Mouse (Mus musculus): ENCODE measurements around the gene Kcnk4. TPM values are rescaled to one million over a fixed set of nuclear protein-coding genes. Genes with fewer than 3 reads are reported as not detected.
"Not testable (repeated sequence)": the region's sequence is repeated elsewhere in the genome, so short reads cannot be mapped to it uniquely, and the experiment has no call there.

The Kcnk4 gene
- polyA plus RNA-seq, 1 experiment from 2014 or later: 0.85 TPM

DNA sequence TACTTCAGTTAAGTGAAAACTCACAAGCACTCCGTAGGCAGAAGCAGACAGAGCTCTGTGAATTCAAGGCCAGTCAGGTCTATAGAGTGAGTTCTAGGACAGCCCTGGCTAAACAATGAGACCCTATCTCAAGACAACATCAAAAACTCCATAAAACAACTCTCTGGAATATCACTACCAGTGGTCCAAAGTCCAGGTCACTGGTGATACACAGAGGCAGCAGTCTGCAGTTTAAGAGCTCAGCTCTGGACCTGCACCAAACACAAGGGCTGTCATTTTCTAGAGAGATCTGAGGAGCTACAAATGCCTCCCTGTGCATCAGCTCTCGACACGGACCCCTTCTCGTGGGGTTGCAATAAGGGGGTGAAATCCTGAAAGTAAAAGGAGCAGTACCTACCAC lies 16.0 kb downstream of the Kcnk4 start:
- Histone ChIP-seq H3K27ac (no peak overlapping the region), H3K4me1 (peaks cover 19% of the 10 kb centered on the region), H3K4me3 (no peak overlapping the region), H3K4me2 (replicated peaks) (no peak overlapping the region), H3K9ac (no peak overlapping the region), H3K36me3 (peaks cover 13% of the 10 kb centered on the region), H3K9me3 (no peaks in the 10 kb centered on the region), H3K27me3 (peaks cover 9% of the 10 kb centered on the region)
- 87% methylated on average over 4 of the region's 4 CpGs for WGBS
- ATAC-seq (ENCODE audit: low FRiP score, low read depth): no peak

DNA sequence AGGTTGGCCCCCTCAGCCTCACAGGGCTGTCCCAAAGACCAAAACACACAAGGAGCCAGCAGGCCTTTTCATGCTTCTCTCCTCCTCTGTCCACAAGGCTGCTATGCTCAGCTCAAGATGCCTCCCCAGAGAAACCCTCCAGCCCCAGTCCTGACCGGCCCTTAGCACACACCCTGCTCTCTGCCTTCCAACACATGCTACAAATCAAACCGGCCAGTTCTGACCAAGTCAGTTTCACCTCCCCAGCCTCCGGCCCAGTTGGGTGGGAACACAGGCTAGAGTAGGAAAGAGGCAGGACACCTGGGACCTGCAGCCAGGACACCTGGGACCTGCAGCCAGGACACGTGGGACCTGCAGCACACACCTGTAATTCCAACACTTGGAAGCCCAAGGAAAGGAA lies 17.8 kb downstream of the Kcnk4 start:
- Histone ChIP-seq H3K9me3 (no peaks in the 10 kb centered on the region), H3K9ac (no peak overlapping the region), H3K36me3 (peaks cover 32% of the 10 kb centered on the region), H3K4me2 (replicated peaks) (no peak overlapping the region), H3K4me3 (no peak overlapping the region), H3K27me3 (no peaks in the 10 kb centered on the region), H3K27ac (no peak overlapping the region), H3K4me1 (peaks cover 13% of the 10 kb centered on the region)
- no peak for ATAC-seq (ENCODE audit: low FRiP score, low read depth)
- WGBS: 71% methylated on average over 4 of the region's 4 CpGs

DNA sequence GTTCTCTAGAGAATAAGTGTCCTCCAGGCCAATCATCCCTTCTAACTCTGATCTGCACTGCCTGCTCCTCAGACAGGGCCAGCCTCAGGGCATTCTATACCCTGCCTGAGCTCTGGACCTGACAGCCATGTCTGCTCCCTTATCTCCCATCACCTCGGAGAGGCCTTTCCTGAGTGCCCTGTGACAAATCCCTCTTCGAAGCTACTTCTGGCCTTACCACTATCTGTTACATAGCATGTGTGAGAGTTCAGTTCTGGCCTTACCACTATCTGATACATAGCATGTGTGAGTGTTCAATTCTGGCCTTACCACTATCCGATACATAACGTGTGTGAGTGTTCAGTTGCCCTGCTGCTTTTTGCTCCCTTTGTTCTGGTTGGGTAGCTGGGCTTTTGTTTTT lies 19.0 kb downstream of the Kcnk4 start:
- Histone ChIP-seq H3K27ac (no peak overlapping the region), H3K4me3 (no peak overlapping the region)
- WGBS: 81% methylated on average over 4 of the region's 4 CpGs

DNA sequence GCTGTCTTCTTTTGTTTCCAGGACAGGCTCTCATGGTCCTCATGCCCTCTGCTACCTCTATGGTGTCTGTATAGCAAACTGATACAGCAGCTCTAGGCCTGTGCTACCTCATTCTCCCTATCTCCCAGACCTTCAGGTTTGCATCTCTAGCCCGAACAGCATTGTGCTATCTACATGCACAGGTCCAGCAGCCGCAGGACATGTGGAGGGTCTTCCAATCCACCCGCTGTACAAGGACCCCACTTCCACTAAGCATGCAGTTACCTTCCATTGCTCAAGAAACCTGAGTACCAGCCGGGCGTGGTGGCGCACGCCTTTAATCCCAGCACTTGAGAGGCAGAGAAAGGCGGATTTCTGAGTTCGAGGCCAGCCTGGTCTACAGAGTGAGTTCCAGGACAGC lies 19.8 kb downstream of the Kcnk4 start:
- 88% methylated on average over 9 of the region's 9 CpGs for WGBS
- H3K36me3 ChIP-seq: peaks cover 37% of the 10 kb centered on the region
- no peak for ATAC-seq (ENCODE audit: low FRiP score, low read depth)
- H3K4me2 ChIP-seq (replicated peaks): no peak overlapping the region
- no peak overlapping the region for H3K9ac ChIP-seq
- H3K9me3 ChIP-seq: no peaks in the 10 kb centered on the region
- no peak overlapping the region for H3K27ac ChIP-seq
- peaks cover 8% of the 10 kb centered on the region for H3K4me1 ChIP-seq
- H3K27me3 ChIP-seq: no peaks in the 10 kb centered on the region
- no peak overlapping the region for H3K4me3 ChIP-seq

More for the DNA sequence above, 19.0 kb downstream of the Kcnk4 start:
- H3K36me3 ChIP-seq: peaks cover 37% of the 10 kb centered on the region
- no peak for ATAC-seq (ENCODE audit: low FRiP score, low read depth)
- no peak overlapping the region for H3K9ac ChIP-seq
- H3K4me2 ChIP-seq (replicated peaks): no peak overlapping the region
- no peaks in the 10 kb centered on the region for H3K27me3 ChIP-seq
- no peaks in the 10 kb centered on the region for H3K9me3 ChIP-seq
- peaks cover 12% of the 10 kb centered on the region for H3K4me1 ChIP-seq

DNA sequence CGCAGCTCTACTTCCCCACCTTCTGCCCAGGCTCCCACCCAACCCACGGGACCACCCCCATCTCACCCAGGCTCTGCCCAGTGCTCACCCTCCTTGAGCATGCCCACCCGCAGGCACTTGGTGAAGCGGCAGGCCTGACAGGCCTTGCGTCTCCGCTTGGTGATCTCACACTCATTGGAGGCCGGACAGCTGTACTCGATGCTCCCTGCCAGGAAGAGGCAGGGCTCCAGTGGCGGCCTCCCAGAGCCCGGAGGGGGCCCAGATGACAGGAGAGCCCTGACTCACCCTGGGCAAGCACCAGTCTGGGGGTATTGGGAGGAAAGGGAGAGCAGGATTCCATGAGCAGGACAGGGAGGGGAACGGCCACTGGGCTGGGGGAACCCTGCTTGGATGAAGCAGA lies 20.3 kb downstream of the Kcnk4 start:
- H3K36me3 ChIP-seq: peaks cover 37% of the 10 kb centered on the region
- ATAC-seq (ENCODE audit: low FRiP score, low read depth): no peak
- peaks cover 8% of the 10 kb centered on the region for H3K4me1 ChIP-seq
- H3K9ac ChIP-seq: no peak overlapping the region
- no peaks in the 10 kb centered on the region for H3K27me3 ChIP-seq
- H3K27ac ChIP-seq: no peak overlapping the region
- H3K4me3 ChIP-seq: no peak overlapping the region
- no peaks in the 10 kb centered on the region for H3K9me3 ChIP-seq
- WGBS: 84% methylated on average over 11 of the region's 11 CpGs
- H3K4me2 ChIP-seq (replicated peaks): no peak overlapping the region

DNA sequence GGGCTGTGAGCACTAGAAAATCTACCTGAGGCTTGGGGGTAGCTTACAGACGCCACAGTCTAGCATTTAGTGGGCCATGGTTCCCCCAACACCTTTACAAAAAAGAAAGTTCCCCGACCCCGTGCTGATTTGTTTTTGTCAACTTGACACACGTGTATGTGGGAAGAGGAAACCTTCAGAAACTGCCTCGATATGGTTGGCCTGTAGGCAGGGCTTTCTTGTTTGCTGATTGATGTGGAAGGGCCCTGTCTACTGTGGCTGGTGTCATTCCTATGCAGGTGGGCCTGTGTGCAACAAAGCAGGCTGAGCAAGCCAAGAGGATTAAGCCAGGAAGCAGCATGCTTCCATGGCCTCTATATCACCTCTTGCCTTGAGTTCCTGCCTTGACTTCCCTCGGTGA lies 21.3 kb downstream of the Kcnk4 start:
- H3K4me1 ChIP-seq: peaks cover 17% of the 10 kb centered on the region
- H3K9me3 ChIP-seq: no peaks in the 10 kb centered on the region
- no peaks in the 10 kb centered on the region for H3K27me3 ChIP-seq
- H3K9ac ChIP-seq: no peak overlapping the region
- H3K36me3 ChIP-seq: peaks cover 37% of the 10 kb centered on the region
- H3K4me3 ChIP-seq: no peak overlapping the region
- WGBS: 87% methylated on average over 6 of the region's 6 CpGs
- no peak for ATAC-seq (ENCODE audit: low FRiP score, low read depth)
- no peak overlapping the region for H3K4me2 ChIP-seq (replicated peaks)
- H3K27ac ChIP-seq: no peak overlapping the region

DNA sequence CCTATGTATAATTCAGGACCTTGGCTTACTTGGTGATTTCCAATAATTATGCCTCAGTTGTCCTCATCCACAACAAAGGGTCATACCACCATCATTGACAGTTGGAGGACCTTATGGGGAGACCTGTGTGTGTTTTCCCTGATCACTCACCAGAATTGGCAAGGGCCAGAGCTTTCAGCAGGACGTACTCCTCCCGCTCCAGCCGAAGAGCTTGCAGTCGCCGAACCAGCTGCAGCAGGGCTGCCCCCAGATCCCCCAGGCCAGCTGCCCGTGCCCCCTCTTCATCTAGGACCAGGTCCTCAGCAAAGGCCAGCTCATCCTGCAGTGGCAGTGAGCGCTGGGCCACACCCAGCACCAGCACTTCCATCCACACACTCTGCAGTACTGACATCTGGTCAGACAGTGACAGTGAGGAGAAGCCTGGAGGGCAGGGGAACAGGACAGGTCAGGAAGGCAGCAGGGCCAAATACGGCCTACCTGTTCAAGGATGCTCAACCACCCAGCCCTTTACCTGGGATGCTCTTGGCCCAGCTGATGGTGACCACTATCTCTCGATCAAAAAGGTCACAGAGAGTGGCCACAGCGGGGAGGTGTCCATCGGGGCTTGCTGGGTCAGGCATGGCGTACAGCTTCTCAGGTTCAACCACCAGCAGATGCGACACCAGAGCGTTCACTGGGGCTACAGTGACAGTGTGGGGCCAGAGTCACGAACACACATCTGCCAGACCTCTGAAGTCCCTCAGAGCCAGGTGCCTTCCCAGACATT lies 21.9 kb downstream of the Kcnk4 start:
- H3K4me3 ChIP-seq: no peak overlapping the region
- WGBS: 91% methylated on average over 15 of the region's 15 CpGs
- ATAC-seq (ENCODE audit: low FRiP score, low read depth): no peak
- no peak overlapping the region for H3K9ac ChIP-seq
- H3K27ac ChIP-seq: no peak overlapping the region
- H3K27me3 ChIP-seq: no peaks in the 10 kb centered on the region
- peaks cover 37% of the 10 kb centered on the region for H3K36me3 ChIP-seq
- H3K4me2 ChIP-seq (replicated peaks): no peak overlapping the region; the same call in 1 of the 2 replicates
- H3K9me3 ChIP-seq: no peaks in the 10 kb centered on the region
- H3K4me1 ChIP-seq: peaks cover 24% of the 10 kb centered on the region

DNA sequence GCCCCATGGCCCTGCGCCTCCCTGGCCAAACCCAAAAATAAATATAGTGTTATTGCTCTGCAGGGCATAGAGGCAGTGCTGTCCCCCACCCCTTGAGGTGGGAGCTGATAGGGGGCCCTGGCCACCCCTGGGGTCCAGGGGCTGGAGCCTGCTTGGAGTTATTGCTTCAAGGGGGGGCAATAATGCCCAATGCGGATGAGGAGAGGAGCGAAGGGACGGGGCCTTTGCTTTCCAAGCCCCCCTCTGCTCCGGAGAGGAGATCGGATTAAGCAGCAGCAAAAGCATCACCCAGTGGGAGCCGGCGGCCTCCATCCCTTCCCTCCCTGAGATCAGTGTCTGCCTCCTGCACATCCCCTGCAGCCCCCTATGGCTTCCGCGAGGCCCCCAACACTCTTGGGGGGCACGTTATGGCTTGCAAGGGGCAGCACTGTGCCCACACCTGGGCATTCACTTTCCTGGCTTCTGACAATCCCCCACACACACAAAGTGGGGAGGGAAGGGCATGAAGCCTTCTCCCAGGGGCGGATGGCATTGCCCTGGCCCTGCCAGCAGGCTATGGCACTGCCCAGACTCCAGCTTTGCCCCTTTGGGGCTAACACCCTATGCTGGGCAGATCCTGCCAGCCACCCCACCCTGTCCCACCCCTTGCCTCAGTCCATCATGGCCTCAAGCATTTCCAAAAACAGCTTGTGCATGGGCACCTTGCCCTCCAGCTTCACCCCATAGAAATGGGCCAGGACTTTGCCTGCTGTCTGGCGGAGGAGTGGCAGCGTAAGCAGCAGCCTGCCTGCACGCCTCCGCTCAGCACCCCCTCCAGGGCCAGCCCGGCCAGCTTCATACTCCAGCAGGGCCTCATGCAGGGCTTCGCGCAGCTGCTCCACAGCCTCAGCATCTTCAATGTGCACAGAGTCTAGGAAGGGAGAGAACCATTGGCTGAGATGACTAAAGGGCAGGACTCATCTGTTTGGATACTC lies 22.9 kb downstream of the Kcnk4 start:
- WGBS: 88% methylated on average over 19 of the region's 19 CpGs
- H3K27me3 ChIP-seq: no peaks in the 10 kb centered on the region
- H3K4me2 ChIP-seq (replicated peaks): peak overlapping the region; percentile 69
- no peak overlapping the region for H3K27ac ChIP-seq
- H3K4me3 ChIP-seq: peak overlapping the region; percentile 64
- peaks cover 47% of the 10 kb centered on the region for H3K36me3 ChIP-seq
- H3K9me3 ChIP-seq: no peaks in the 10 kb centered on the region
- peak overlapping the region; percentile 51 for H3K9ac ChIP-seq
- no peak for ATAC-seq (ENCODE audit: low FRiP score, low read depth)
- H3K4me1 ChIP-seq: peaks cover 26% of the 10 kb centered on the region

DNA sequence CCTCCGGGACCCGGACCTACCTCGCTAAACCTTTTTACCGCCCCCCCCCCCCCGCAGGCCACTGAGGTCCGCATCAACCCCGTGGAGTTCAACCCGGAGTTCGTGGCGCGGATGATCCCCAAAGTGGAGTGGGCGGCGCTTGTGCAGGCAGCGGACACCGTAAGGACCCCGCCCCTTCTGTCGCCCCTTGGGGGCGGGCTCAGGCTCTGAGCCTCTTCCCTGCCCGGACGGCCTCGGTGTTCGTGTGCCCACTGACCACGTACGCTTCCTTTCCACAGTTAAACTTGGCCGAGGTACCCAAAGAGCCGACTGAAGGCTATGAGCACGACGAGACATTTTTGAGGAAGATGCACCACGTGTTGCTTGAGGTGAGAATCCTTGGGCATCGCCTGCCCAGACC lies 24.0 kb downstream of the Kcnk4 start:
- peak overlapping the region; percentile 69 for H3K4me2 ChIP-seq (replicated peaks)
- under 1% methylated on average over 28 of the region's 30 CpGs for WGBS

DNA sequence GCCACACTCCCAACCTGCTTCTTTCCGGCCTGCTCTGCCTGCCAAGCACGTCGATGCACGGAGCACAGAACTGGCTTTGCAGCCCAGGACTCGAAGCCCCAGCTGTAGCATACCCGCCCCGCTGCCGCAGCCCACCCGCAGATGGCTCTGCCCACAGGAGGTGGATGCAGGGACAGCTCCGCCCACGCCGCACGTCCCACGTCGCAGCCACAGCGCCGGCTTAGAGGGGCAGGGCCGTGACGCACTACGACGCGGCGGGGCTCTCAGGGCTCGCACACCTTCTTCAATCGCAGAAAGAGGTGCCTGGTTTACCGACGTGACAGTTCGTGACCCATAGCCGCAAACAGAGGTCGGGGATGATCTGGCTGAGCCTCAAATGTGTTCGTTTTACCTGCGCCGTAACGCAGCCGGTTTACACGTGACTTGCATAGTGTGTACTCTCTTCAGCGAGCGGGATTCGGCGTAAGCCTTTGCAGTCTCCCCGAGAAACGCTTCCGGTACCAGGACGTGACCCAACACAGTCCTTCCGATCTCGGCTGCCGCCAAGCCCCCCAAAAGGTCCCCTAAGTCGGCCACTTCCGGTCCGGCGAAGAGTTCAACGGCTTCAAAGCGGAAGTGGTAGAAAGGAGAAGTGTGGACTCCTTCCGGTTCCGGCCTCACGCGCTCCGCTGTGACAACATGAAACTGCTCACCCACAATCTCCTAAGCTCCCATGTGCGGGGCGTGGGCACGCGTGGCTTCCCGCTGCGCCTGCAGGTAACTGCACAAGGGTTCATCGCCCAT lies 24.6 kb downstream of the Kcnk4 start, which contains the start of the genes Trmt112 and Prdx5:
Gene Trmt112, plus strand, starts transcription at position 192 of the 783 bp plus-strand sequence.
Gene Prdx5, minus strand, starts transcription at position 600 of the 783 bp plus-strand sequence.
- peak; percentile 95 for ATAC-seq (ENCODE audit: low FRiP score, low read depth)
- peaks cover 62% of the 10 kb centered on the region for H3K36me3 ChIP-seq

More for the DNA sequence above, 24.0 kb downstream of the Kcnk4 start:
- Histone ChIP-seq H3K27ac (peak overlapping the region; percentile 98), H3K4me1 (peaks cover 26% of the 10 kb centered on the region), H3K36me3 (peaks cover 56% of the 10 kb centered on the region), H3K4me3 (peak overlapping the region; percentile 64), H3K9ac (peak overlapping the region; percentile 78)
- not testable (repeated sequence) for H3K9me3 ChIP-seq, H3K27me3 ChIP-seq
- peak; percentile 10; the same call in 1 of the 2 replicates for ATAC-seq (ENCODE audit: low FRiP score, low read depth)

DNA sequence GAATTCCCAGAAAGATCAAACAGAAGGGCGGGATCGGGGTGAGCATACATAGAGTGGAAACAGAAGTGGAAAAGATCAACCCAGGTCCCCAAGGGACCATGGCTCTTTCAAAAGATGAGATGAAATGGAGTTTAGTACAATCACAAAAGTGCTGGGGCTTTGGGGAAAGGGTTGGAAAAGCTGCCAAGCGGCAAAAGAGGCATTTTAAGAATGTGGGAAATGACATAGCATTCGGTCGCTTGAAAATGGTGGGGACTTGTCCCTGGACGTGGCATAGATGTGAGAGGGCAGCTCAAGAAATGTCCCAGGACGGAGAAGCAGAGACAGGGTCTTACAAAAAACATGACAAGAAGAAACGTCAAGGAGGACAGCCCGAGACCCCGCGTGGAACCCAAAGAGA lies 25.3 kb downstream of the Kcnk4 start:
- H3K36me3 ChIP-seq: peaks cover 61% of the 10 kb centered on the region
- 6% methylated on average over 11 of the region's 11 CpGs for WGBS
- no peak; the same call in 1 of the 2 replicates for ATAC-seq (ENCODE audit: low FRiP score, low read depth)

More for the DNA sequence above, 24.6 kb downstream of the Kcnk4 start, which contains the start of the genes Trmt112 and Prdx5:
- H3K9me3 ChIP-seq: no peaks in the 10 kb centered on the region
- peak within 1 kb of the TSS; percentile 64 for H3K4me3 ChIP-seq
- under 1% methylated on average over 65 of the region's 65 CpGs for WGBS
- H3K9ac ChIP-seq: peak within 1 kb of the TSS; percentile 78
- H3K27ac ChIP-seq: peak within 1 kb of the TSS; percentile 98
- no peaks in the 10 kb centered on the region for H3K27me3 ChIP-seq
- H3K4me2 ChIP-seq (replicated peaks): peak within 1 kb of the TSS; percentile 69
- H3K4me1 ChIP-seq: peaks cover 26% of the 10 kb centered on the region

More for the DNA sequence above, 25.3 kb downstream of the Kcnk4 start:
- peak overlapping the region; percentile 69 for H3K4me2 ChIP-seq (replicated peaks)
- H3K27me3 ChIP-seq: no peaks in the 10 kb centered on the region
- H3K4me3 ChIP-seq: peak overlapping the region; percentile 64
- H3K4me1 ChIP-seq: peaks cover 26% of the 10 kb centered on the region
- H3K9ac ChIP-seq: peak overlapping the region; percentile 78
- H3K9me3 ChIP-seq: no peaks in the 10 kb centered on the region
- peak overlapping the region; percentile 98 for H3K27ac ChIP-seq

Measured in limb, embryonic 13.5 days (tissue).